Mouse (Mus musculus): ENCODE results near the gene L3hypdh.
A peak's percentile ranks its signal among the peaks of the same experiment; 100 is the strongest.

Gene L3hypdh

DNA sequence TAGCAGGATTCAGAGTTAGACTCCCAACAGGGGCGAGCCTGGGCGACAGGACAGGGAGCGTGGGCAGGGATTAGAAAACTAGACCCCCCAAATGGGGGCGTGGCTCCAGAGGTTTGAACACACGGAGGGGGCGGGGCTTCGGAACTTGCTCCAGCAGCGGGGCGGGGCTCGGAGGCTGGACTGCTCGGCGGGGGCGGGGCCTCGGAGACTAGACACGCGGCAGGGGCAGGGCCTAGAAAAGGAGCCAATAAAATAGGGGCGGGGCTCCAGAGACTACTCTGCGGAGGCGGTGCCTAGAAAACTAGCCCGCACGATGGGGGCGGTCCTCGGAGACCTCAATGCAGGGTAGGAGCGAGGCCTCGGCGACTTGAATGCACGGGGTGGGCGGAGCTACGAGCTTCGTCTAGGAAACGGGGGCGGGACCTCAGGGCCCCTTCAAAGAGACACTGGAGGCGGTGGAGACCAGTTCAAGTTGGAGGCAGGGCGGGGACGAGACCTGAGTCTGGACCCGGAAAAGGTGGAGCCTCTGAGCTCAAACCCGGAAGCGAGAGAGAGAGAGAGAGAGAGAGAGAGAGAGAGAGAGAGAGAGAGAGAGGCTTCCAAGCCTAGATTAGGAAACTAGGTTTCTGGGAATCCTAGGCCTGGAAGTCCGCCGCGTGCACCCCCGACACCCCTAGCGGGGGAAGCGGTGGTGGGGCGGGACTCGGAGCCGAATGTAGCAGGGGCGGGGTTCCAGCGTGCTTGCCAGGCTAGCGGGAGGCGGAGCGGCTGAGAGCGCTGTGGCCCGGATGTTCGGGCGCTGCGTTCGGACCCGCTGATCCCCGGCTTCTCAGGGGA is at the start of gene L3hypdh, which contains the start of gene Jkamp:
L3hypdh (minus strand) TSS at position 111 of the 837 bp plus-strand sequence.
Jkamp (plus strand) TSS at position 261 of the 837 bp plus-strand sequence.
- peak; percentile 100 for DNase-seq

GRCm38 (mm10) chr12:72129203-72129602 is 44.0 kb upstream of the L3hypdh start:
- no peak for DNase-seq

DNA sequence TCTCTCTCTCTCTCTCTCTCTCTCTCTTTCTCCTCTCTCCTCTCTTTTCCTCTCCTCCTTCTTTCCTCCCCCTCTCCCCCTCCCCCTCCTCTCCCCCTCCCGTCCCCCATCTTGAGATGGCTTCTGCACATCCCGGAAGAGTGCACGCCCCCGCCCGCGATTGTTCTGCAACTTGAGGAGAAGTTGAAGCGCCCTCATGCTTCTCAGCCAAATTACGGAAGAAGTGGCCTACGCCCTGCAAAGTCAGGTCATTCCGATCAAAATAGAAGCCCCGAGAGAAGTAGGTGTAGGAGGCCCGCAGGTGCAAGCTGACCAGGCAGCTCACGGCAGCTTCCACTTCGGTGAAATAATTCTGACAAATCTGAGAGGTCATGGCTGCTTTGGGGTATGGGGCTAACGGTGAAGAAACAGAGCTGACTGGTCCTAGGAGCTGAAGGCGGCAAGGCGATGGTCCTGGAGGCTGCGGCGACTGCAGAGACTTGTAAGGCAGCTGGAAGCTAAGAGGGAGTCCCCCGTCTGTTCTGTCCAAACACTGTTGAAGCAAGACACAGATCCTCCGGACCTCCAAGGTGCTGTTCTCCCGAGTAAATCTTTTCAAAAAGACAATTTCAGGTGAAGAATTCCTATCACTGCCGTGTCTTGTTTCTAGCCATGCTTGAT is 30.6 kb upstream of the L3hypdh start:
- DNase-seq: no peak

GRCm38 (mm10) chr12:72115126-72115525 is 29.9 kb upstream of the L3hypdh start:
- no peak for DNase-seq

GRCm38 (mm10) chr12:72104525-72105281 is 19.5 kb upstream of the L3hypdh start:
- DNase-seq: peak; percentile 74

GRCm38 (mm10) chr12:72104027-72104426 is 18.8 kb upstream of the L3hypdh start:
- DNase-seq: no peak

DNA sequence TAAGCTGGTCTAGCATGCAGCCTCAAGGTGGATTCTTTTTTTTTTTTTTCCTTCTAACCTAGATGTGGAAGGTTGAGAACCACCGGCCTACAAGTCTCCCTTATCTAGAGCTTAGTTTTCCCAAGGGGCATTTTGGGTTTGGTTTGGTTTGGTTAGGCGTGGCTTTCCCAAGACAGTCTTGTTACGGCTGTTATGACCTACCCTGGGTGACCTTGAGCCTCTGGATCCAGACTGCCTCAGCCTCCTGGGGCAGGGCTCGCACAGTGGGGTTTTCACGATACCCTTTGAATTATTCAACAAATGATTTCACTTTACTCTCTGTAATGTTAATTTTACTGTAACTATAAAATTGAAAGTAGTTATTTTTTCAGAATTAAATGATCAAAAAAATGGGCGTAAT is 17.5 kb upstream of the L3hypdh start:
- DNase-seq: no peak

DNA sequence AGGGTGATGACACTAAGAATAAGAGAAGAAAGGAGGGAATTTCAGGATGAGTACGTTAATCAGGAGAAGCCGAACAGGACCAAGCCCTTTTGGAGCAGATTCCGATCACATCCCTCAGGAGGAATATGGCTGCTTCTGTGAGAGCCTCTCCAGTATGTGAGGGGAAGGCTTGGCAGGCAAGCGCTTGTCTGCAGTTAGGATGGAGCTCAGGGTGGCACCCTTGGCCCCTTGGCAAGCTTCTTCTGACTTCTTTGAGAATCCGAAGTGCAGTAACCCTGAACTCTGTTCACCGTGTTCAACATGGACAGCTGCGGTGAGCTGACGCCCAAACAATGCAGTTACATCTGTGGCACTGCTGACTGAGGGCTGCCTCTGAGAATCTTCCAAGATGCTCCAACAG is 11.7 kb upstream of the L3hypdh start:
- DNase-seq: no peak

GRCm38 (mm10) chr12:72089802-72090201 is 4.6 kb upstream of the L3hypdh start:
- DNase-seq: no peak

GRCm38 (mm10) chr12:72086166-72086825 is 1.1 kb upstream of the L3hypdh start:
- no peak for DNase-seq

DNA sequence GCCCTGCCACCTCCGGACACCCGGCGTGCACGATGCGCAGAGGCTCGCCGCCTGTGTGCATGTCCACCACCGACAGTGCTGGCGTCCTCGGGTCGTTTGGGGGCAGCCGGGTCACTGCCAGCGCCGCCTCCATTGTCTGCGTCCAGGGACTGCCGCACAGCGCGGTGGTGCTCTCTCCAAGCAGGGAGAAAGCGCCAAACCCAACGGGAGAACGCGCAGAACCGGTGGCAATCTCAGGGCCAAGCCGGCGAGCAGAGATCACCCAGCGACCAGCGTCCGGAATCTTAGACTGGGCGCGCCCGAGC is 263 bp downstream of the L3hypdh start:
- DNase-seq: no peak

DNA sequence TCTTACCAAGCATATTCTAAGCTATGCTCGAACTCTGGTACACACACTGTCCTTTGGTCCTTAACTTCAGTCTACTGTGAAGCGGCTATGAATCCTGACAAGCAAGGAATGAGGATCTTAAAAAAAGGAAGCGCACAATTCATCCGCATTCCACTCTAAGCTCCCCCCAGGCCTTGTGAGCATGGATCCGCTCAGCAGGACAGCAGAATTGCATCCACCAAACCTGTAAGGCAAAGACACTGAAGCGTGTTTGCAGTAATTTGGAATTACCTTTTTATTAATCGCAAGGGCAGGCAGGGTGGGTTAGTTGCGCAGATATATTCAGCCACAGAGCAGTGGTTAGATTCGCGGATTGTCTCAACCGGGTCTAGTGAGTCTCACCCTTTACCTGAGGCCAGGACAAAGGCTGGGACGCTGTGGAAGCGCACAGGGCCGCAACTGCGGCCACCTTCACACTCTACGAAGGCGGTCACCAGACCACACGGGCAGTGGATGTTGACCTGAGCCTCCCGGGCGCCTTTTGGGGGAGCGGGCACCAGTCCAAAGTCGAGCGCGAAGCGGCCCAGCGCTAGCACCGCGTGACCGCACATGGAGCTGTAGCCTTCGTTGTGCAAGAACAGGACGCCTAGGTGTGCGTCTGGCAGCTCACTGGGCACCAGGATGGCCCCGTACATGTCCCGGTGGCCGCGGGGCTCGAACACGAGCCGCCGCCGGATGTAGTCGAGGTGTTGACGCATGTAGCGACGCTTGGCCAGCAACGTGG is 797 bp downstream of the L3hypdh start:
- DNase-seq: peak; percentile 89

DNA sequence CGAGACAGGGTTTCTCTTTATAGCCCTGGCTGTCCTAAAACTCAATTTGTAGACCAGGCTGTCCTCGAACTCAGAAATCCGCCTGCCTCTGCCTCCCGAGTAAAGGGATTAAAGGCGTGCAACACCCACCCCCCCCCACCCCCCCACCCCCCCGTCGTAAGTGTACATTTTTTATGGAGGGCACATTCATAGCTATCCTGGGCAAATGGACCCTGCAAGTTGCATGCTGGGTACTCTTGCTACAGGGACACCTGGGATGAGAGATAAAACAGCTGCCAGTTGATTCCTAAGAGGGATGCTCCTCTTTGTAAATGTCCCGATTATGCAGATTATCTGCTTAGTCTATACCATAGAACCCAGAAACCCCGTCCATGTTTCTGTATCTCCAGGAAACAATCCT is 2.0 kb downstream of the L3hypdh start:
- no peak for DNase-seq

DNA sequence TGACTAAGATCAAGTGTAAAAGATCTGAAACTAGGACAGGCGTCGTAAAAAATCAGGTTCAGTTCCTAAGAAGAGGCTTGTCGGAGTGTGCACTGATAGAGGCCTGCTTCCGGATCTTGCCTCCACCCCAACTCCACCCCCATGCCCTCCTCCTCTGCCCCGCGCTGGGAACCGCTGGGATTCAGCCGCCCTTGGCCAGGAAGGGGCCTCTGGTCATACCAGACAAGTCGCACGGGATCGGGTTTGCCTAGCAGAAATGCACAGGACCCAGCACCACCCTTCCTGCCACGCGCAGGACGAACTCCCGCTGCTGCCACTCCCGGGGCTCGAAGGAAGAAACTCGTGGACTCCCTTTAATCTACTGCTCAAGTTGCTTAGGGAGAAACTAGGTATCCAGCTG is 2.9 kb downstream of the L3hypdh start:
- DNase-seq: peak; percentile 50

GRCm38 (mm10) chr12:72081961-72082360 is 3.3 kb downstream of the L3hypdh start:
- DNase-seq: no peak

- peak; percentile 44 for DNase-seq
Measured at GRCm38 (mm10) chr12:72078248-72078647, 7.0 kb downstream of the L3hypdh start.

DNA sequence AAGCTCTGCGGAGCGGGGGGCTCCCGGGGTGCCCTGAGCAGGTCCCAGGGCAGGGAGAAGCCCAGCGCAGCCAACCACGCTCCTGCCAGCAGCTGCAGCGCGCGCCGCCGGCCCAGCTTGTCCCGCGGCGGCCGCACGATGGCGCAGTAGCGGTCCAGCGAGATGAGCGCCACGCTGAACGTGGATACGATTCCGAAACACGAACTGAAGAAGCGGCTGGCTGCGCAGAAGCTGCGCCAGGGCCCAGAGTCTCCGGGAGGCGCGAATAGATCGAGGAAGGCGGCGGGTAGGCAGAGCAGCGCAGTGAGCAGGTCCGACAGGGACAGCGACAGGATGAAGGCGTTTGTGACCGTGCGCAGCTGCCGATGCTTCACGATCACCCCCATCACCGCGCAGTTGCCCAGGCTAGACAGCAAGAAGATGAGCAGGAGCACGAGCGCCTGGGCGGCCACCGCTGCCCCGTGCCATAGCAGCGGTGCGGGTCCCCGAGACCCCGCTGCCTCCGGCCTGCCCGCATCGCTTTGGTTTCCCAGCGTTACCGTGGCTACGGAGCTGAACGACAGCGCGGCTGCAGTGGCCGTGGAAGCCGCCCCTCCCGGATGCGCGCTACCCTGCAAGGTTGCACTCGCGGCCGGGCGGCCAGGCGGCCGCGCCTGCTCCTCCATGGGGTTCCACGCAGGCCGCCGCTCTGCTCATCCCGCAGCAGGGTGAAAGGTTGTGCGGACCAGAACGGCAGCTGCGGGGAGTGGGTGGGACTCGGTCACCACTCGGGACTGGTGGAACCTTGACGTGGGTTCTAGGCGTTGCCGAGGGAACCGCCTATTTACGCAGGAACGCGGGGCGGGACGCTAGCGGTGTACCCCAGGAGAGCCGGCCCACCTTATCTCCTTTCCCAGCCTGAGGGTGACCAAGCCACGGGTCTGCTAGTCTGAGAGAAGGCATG is 14.6 kb downstream of the L3hypdh start, which contains the start of gene Gpr135:
Gpr135 (minus strand) TSS at position 799 of the 943 bp plus-strand sequence.
- peak; percentile 86 for DNase-seq

- no peak for DNase-seq
Measured at GRCm38 (mm10) chr12:72069626-72070326, 15.5 kb downstream of the L3hypdh start.

- no peak for DNase-seq
Measured at GRCm38 (mm10) chr12:72057780-72058179, 27.5 kb downstream of the L3hypdh start.

- no peak for DNase-seq
Measured at GRCm38 (mm10) chr12:72053851-72054250, 31.4 kb downstream of the L3hypdh start.

All from kidney, postnatal 14 days (tissue).